Mouse (Mus musculus) spleen, adult 2 months (tissue): ENCODE data around the gene Nckap5. TPM values are rescaled to one million over a fixed set of nuclear protein-coding genes. Genes with fewer than 3 reads are reported as not detected.

ENCODE experiments used
- DNase-seq, 2 experiments: peaks; one replicate each; pipeline versions ENCODE4 v3.0.0 to v3.0.0-alpha.2; 2012 to 2021; ENCODE audit warnings: low spot score in 2 of 2, low read depth in 1 of 2
- H3K27ac ChIP-seq: fragments of 200-500 bp; 2 replicates; pipeline ENCODE4 v1.5.1; 2012; ENCODE audit warnings: low read length, inconsistent platforms; ENCODE audit not compliant: insufficient read depth
- H3K27me3 ChIP-seq: fragments of 200-500 bp; 2 replicates; pipeline ENCODE4 v1.6.1; 2012; ENCODE audit warnings: mild to moderate bottlenecking, moderate library complexity, low read length, inconsistent platforms; ENCODE audit not compliant: control insufficient read depth, insufficient read depth
- H3K36me3 ChIP-seq: fragments of 200-500 bp; 2 replicates; pipeline ENCODE4 v1.6.1; 2012; ENCODE audit warnings: mild to moderate bottlenecking, low read length, inconsistent platforms; ENCODE audit not compliant: control insufficient read depth, insufficient read depth
- H3K4me1 ChIP-seq: fragments of 200-500 bp; 2 replicates; pipeline ENCODE4 v1.6.1; 2011; ENCODE audit warnings: inconsistent platforms; ENCODE audit not compliant: control insufficient read depth, insufficient read depth, insufficient read length
- H3K4me3 ChIP-seq: fragments of 200-500 bp; 2 replicates; pipeline ENCODE4 v1.5.1; 2011; ENCODE audit warnings: mild to moderate bottlenecking, inconsistent platforms; ENCODE audit not compliant: insufficient read depth, insufficient read length; ENCODE audit errors: extremely low read depth
- CTCF ChIP-seq: fragments of 200-500 bp; IDR thresholded peaks from 2 replicates; pipeline ENCODE4 v1.5.1; 2011; ENCODE audit warnings: mild to moderate bottlenecking, inconsistent platforms; ENCODE audit not compliant: insufficient read depth, insufficient read length, insufficient replicate concordance; ENCODE audit errors: extremely low read depth
- POLR2A ChIP-seq: fragments of 200-500 bp; IDR thresholded peaks from 2 replicates; pipeline ENCODE4 v1.6.1; 2011; ENCODE audit warnings: low read depth, low read length, inconsistent platforms
- WGBS: fragments of 180-500 bp; shearing (Covaris S2); methylation state at CpG from one replicate; pipeline ENCODE4 v1.1.7; 2018; 5-methylcytosine and 5-hydroxymethylcytosine counted together
- polyA plus RNA-seq: library from polyadenylated mRNA; depleted of rRNA; stranded (reverse); fragments of >200 nt; gene quantifications from 2 replicates; pipeline ENCODE4 v1.2.3, GENCODE M21; 2012

Gene Nckap5
- polyA plus RNA-seq, 1 experiment = 0.26 TPM

GRCm38 (mm10) chr1:126167546-126167945 is 663.1 kb downstream of the Nckap5 start:
- 82% methylated on average over 7 of the region's 7 CpGs for WGBS

GRCm38 (mm10) chr1:126159287-126159686 is 671.3 kb downstream of the Nckap5 start:
- no peak for DNase-seq
- no peaks in the 10 kb centered on the region for H3K4me1 ChIP-seq
- H3K27ac ChIP-seq = no peak overlapping the region
- H3K4me3 ChIP-seq = no peak overlapping the region
- 85% methylated on average over 6 of the region's 6 CpGs for WGBS
- TF ChIP-seq CTCF (no peak), POLR2A (no peak)
- no peaks in the 10 kb centered on the region for H3K27me3 ChIP-seq
- H3K36me3 ChIP-seq = no peaks in the 10 kb centered on the region

More at GRCm38 (mm10) chr1:126167546-126167945, 663.1 kb downstream of the Nckap5 start:
- DNase-seq = no peak
- no peaks in the 10 kb centered on the region for H3K4me1 ChIP-seq
- H3K4me3 ChIP-seq = no peak overlapping the region
- H3K36me3 ChIP-seq = no peaks in the 10 kb centered on the region
- TF ChIP-seq POLR2A = no peak
- no peak for TF ChIP-seq CTCF
- no peaks in the 10 kb centered on the region for H3K27me3 ChIP-seq
- no peak overlapping the region for H3K27ac ChIP-seq

- H3K4me3 ChIP-seq = no peak overlapping the region
- no peaks in the 10 kb centered on the region for H3K4me1 ChIP-seq
- no peak for DNase-seq
- WGBS = 54% methylated on average over 5 of the region's 5 CpGs
- no peak for TF ChIP-seq CTCF
- no peak for TF ChIP-seq POLR2A
- no peaks in the 10 kb centered on the region for H3K36me3 ChIP-seq
- H3K27me3 ChIP-seq = no peaks in the 10 kb centered on the region
- H3K27ac ChIP-seq = no peak overlapping the region
Observed at GRCm38 (mm10) chr1:126155816-126156215, 674.8 kb downstream of the Nckap5 start.

GRCm38 (mm10) chr1:126153516-126154234 is 676.9 kb downstream of the Nckap5 start:
- TF ChIP-seq CTCF (no peak), POLR2A (no peak)
- Histone ChIP-seq H3K4me3 (no peak overlapping the region), H3K27me3 (no peaks in the 10 kb centered on the region), H3K36me3 (no peaks in the 10 kb centered on the region), H3K27ac (no peak overlapping the region), H3K4me1 (no peaks in the 10 kb centered on the region)
- WGBS = 83% methylated on average over 6 of the region's 6 CpGs
- no peak for DNase-seq

GRCm38 (mm10) chr1:126152217-126152616 is 678.4 kb downstream of the Nckap5 start:
- Histone ChIP-seq H3K4me1 (no peaks in the 10 kb centered on the region), H3K27ac (no peak overlapping the region), H3K27me3 (no peaks in the 10 kb centered on the region), H3K4me3 (no peak overlapping the region), H3K36me3 (no peaks in the 10 kb centered on the region)
- 91% methylated on average over 6 of the region's 6 CpGs for WGBS
- TF ChIP-seq POLR2A (no peak), CTCF (no peak)
- DNase-seq = no peak

- Histone ChIP-seq H3K4me1 (no peaks in the 10 kb centered on the region), H3K4me3 (no peak overlapping the region), H3K27me3 (no peaks in the 10 kb centered on the region), H3K27ac (no peak overlapping the region), H3K36me3 (no peaks in the 10 kb centered on the region)
- DNase-seq = no peak
- no peak for TF ChIP-seq POLR2A
- no peak for TF ChIP-seq CTCF
Observed at GRCm38 (mm10) chr1:126149966-126150365, 680.6 kb downstream of the Nckap5 start.

GRCm38 (mm10) chr1:126135717-126136116 is 694.9 kb downstream of the Nckap5 start:
- no peak for DNase-seq
- no peak for TF ChIP-seq POLR2A
- no peak for TF ChIP-seq CTCF
- WGBS = 72% methylated on average over 3 of the region's 3 CpGs
- Histone ChIP-seq H3K36me3 (no peaks in the 10 kb centered on the region), H3K27me3 (no peaks in the 10 kb centered on the region), H3K4me3 (no peak overlapping the region), H3K27ac (no peak overlapping the region), H3K4me1 (no peaks in the 10 kb centered on the region)
